Mouse (Mus musculus) naive thymus-derived CD4-positive, alpha-beta T cell, adult 5 months (primary cell): ENCODE data around the gene Npw. TPM values are rescaled to one million over a fixed set of nuclear protein-coding genes. Genes with fewer than 3 reads are reported as not detected.

Source experiments
- polyA plus RNA-seq: library from polyadenylated mRNA; unstranded; fragments of 100-300 nt; shearing (Covaris generic); gene quantifications from one replicate; pipeline ENCODE4 v1.2.1, GENCODE M21; 2017

Npw gene
- polyA plus RNA-seq: not detected

DNA sequence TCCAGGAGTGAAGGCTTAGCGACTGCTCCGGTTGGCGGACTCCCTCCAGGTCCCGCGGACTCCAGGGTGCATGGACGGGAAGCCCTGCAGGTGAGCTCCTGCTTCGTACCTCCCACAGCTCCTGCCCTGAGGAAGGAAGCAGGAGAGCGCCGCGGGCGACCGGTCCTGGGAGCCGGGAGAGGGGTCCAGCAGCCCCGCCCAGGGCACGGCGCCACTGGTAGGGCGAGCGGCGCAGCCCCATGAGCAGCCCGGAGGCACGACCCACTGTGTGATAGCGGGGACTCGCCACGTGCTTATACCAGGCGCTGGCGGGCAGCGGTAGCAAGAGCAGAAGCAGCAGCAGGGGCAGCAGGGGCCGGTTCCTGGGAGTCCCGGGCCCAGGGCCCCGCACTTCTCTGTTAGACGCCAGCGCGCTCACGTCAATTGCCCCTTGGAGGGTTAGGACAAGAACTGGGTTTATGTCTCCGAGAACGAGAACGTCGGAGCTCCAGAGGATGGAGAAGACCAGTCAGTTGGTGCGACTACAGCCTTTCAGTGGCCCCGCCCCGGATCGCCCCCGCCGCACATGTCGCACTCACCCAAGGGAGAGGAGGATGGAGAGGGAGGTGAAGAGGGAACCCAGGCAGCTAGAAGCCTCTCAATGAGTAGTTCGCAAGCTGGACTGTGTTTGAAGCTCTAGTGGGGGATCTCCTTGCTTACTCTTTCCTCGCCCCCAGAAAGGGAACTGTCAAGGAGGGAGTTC, at the start of gene Npw:
TSS of gene Npw (minus strand) at position 441 of the 742 bp plus-strand sequence.

DNA sequence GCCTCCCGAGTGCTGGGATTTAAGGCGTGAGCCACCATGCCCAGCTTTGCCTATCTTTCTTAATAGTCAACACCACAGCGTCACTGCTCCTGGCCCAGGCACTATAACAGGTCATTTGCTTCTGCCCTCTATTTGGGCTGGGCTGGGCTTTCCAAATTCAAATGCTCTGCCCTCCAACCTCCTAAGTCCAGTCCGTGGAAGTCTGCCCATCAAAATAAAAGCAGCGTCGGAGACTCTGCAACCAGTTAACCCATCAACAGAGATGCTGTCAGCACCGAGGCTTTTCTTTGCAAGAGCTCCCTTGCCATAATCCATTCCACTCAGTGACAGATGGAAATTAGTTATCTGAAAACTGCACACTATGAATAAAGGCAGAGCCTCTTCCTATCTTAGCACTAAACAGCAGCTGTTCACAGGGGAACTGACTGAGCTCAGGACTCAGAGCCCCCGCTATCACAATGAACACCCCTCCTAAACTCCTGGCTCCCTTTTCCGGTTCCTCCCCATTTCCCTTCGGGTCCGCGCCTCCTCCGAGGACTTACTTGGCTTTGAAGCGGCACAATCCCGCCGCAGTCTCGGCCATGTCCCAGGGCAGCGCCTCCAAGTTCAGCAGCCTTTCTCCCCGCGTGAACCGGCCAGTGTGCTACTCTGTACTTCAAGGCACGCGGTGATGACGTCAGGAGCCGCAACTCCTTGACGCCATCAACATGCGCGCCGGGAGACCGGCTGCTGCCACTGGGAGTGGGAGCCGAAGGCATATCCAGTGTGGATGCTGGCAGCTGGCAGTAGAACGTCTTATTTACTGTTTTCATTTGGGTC, 48.9 kb upstream of the Npw start, which contains the start of gene Tbl3:
TSS of gene Tbl3 (minus strand) at position 679 of the 819 bp plus-strand sequence.

DNA sequence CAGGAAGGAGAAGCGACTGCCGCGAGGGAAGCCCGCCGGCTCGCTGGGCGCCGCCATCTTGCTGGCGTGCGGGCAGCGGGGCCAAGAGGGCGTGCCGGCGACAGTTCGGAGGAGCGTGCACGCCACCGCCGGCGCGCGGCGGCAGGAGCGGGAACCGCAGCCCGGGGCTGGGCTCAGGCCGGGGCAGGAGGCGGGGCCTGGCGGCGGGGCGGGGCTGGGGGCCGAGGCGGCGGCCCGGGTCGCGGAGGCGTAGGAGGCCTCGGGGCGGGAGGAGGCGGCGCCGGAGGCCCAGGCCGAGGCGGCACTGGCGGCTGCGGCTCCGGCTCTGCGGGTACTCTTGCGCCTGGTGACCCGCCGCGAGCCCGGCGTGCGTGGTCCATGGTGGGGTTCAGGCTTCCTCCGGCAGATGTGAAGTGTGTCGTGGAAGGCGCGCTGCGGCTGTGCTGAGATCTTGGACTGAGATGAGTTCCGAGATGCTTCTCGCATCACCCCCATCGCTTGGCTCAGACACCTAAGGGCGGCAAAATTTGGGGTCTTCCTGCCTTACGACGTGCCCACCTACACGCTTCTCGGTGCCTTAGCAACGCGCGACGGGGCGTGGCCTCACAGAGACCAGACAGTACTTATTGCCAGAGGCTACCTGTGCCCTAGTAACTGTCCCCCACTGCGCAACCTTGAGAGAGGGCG, 37.9 kb upstream of the Npw start, which contains the start of the genes Gfer and Noxo1:
TSS of gene Gfer (minus strand) at position 146 of the 687 bp plus-strand sequence.
TSS of gene Noxo1 (plus strand) at position 224 of the 687 bp plus-strand sequence.

DNA sequence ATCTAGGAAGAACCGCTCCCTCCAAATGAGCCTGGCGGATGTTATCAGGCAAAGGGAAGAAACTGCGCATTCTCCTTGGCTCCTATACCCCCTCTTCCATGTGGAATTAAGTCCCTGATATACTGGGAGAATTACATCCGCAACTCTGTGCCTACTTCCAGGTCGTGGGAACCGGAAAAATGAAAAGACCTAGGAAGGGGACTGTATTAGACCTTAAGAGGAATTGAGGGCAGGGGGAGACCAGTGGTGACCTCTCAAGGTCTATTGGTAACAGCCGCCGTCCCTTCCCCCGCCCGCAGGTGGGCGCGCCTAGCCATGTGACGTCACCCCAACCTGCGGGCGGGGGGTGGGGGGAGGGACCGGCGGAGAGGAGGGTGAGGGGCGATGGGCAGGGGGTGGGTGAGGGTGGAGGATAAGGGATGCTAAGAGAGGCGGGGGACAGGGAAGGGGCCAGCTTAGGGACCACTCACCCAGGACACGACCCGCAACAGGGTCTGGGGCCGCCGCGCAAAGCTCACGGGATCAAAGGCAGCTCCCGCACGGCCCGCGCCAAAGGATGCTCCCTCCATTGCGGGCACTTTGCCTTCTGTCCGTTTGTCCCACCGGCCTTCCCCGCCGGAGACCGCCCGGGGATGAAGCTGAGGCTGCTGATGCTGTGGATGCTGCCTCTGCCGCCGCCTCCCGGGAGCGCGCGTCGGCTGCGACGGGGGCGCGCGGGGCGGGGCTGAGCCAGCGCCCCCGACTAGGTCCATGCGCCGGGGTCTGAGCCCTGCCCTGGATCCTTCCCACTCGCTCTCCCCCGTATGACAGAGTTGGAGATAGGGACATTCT, 31.2 kb upstream of the Npw start, which contains the start of gene Syngr3:
TSS of gene Syngr3 (minus strand) at position 705 of the 831 bp plus-strand sequence.

DNA sequence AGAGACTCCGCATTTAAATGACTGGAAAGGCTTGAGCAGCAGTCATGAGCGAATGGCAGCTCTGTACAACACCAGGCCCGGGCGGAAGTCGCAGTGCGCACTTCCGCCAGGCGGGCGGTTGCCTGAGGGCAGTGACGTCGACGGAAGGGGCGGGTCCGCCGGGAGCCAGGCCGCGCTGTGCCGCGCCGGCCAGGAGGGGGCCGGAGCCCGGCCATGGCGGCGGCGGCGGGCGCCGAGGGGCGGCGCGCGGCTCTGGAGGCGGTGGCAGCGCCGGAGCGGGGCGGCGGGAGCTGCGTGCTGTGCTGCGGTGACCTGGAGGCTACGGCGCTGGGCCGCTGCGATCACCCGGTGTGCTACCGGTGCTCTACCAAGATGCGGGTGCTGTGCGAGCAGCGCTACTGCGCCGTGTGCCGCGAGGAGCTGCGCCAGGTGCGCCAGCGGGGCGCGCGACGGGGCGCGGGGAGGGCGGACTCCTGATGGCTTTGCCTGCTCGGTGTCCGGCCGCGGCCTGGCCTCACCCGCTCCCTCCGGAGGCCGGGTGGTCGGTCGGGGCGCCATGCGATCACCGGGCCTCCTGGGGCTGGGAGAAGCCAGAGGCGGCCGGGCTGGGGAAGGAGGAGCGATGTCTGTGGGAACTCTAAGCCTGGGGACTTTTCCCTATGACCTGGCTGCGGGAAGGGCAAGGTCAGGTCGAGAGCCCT, 11.4 kb upstream of the Npw start, which contains the start of gene Zfp598:
TSS of gene Zfp598 (plus strand) at position 143 of the 701 bp plus-strand sequence.

DNA sequence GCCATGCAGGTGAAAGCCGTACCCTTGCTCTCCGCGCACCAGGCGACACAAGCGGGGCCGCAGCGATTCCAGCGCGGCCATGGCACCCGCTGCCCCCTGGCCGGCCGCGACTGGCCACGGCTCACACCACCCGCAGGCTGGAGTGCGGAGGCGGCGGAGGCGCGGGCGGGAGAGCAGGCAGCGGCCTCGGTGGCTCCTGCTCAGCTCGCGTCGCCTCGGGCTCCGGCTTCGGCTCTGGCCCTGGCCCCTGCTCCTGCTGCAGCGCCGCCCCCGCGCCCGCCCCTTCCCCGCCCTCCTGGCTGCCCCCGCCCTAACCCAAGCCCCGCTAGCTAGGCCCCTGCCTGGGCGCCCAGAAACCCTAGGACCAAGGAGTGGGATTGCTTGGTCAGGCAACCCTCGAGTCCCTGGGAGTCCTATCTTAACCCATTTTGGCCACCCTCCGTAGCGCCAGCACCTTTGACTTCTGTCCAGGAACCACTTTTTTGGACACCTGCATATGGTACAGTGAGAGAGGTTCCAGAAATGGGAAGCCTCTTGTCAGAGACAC, 8.1 kb downstream of the Npw start, which contains the start of gene Slc9a3r2:
TSS of gene Slc9a3r2 (minus strand) at position 258 of the 547 bp plus-strand sequence.

DNA sequence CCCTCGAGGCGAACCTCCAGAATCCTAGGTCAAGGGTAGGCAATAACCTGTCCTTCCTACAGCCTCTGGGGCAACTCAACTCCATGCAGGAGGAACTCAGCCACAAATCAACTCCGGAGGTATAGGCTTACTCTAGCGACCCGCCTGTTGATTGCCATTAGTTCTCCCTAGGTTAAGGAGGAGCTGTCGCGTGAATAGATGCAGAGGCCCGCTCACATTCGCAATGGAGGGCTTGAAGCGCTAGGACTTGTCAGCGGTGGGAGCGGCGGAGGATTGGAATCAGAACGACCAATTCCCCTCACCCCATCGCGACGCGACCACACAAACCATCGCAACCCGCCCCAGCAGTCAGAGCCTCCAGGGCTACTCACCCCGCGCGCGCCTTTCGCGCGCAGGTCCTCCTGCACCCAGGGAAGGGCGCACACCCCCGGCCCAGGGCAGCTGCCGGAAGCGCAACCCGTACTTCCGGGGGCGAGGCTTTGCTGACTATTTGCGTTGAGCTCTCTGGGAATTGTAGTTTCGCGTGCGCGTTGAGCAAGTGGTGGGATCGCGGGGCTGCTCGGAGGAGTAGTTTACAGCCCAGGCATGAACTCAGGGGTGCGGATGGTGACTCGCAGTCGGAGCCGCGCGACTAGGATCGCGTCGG, 26.0 kb downstream of the Npw start, which contains the start of the genes Tsc2 and Nthl1:
TSS of gene Tsc2 (minus strand) at position 464 of the 646 bp plus-strand sequence.
TSS of gene Nthl1 (plus strand) at position 514 of the 646 bp plus-strand sequence.

Other genes with a start within 250 kb of the Npw start
- 284 TPM for gene Rnps1, start 243.9 kb downstream of the Npw start, polyA plus RNA-seq
- gene Eci1, start 231.8 kb downstream of the Npw start, polyA plus RNA-seq: 34.1 TPM
- 2.0 TPM for gene Dnase1l2, start 215.4 kb downstream of the Npw start, polyA plus RNA-seq
- gene E4f1, start 188.1 kb downstream of the Npw start, polyA plus RNA-seq: 144 TPM
- gene Pgp, start 188.1 kb downstream of the Npw start, polyA plus RNA-seq: 18.9 TPM
- not detected for gene Bricd5, start 184.6 kb downstream of the Npw start, polyA plus RNA-seq
- gene Mlst8, start 179.4 kb downstream of the Npw start, polyA plus RNA-seq: 24.2 TPM
- 0.16 TPM for gene Caskin1, start 169.9 kb downstream of the Npw start, polyA plus RNA-seq
- gene Traf7, start 130.5 kb downstream of the Npw start, polyA plus RNA-seq: 68.1 TPM
- 1.1 TPM for gene Rab26, start 124.2 kb downstream of the Npw start, polyA plus RNA-seq
- gene Pkd1, start 108.6 kb downstream of the Npw start, polyA plus RNA-seq: 58.8 TPM
- 44.1 TPM for gene Tsc2, start 25.8 kb downstream of the Npw start, polyA plus RNA-seq
- gene Nthl1, start 25.8 kb downstream of the Npw start, polyA plus RNA-seq: 3.7 TPM
- 0.20 TPM for gene Slc9a3r2, start 8.1 kb downstream of the Npw start, polyA plus RNA-seq
- 23.2 TPM for gene Zfp598, start 11.2 kb upstream of the Npw start, polyA plus RNA-seq
- not detected for gene Syngr3, start 31.5 kb upstream of the Npw start, polyA plus RNA-seq
- 33.4 TPM for gene Gfer, start 37.7 kb upstream of the Npw start, polyA plus RNA-seq
- gene Noxo1, start 37.8 kb upstream of the Npw start, polyA plus RNA-seq: 1.3 TPM
- 53.1 TPM for gene Tbl3, start 49.2 kb upstream of the Npw start, polyA plus RNA-seq
- not detected for gene Rnf151, start 59.6 kb upstream of the Npw start, polyA plus RNA-seq
- gene Rps2, start 59.7 kb upstream of the Npw start, polyA plus RNA-seq: 1,119 TPM
- gene Ndufb10, start 66.0 kb upstream of the Npw start, polyA plus RNA-seq: 157 TPM
- gene Rpl3l, start 69.4 kb upstream of the Npw start, polyA plus RNA-seq: not detected
- 11.7 TPM for gene Msrb1, start 78.2 kb upstream of the Npw start, polyA plus RNA-seq
- gene Hs3st6, start 94.5 kb upstream of the Npw start, polyA plus RNA-seq: not detected
- gene Meiob, start 145.8 kb upstream of the Npw start, polyA plus RNA-seq: not detected
- 52.8 TPM for gene Hagh, start 181.7 kb upstream of the Npw start, polyA plus RNA-seq
- gene Fahd1, start 191.9 kb upstream of the Npw start, polyA plus RNA-seq: 1.6 TPM
- not detected for gene Igfals, start 207.5 kb upstream of the Npw start, polyA plus RNA-seq
- gene Nubp2, start 227.9 kb upstream of the Npw start, polyA plus RNA-seq: 74.6 TPM
- gene Spsb3, start 228.2 kb upstream of the Npw start, polyA plus RNA-seq: 57.3 TPM
- 37.6 TPM for gene Eme2, start 236.6 kb upstream of the Npw start, polyA plus RNA-seq
- gene Mrps34, start 236.7 kb upstream of the Npw start, polyA plus RNA-seq: 67.2 TPM
- 24.2 TPM for gene Nme3, start 238.0 kb upstream of the Npw start, polyA plus RNA-seq